Mouse (Mus musculus): ENCODE data around the gene Ddx60. TPM values are rescaled to one million over a fixed set of nuclear protein-coding genes. Genes with fewer than 3 reads are reported as not detected.
A peak's percentile ranks its signal among the peaks of the same experiment; 100 is the strongest.

Gene Ddx60
- polyA plus RNA-seq, 1 experiment from 2014 or later, result 0.63 TPM

- H3K4me1 ChIP-seq (ENCODE audit: insufficient read depth), result peaks cover 9% of the 10 kb centered on the region; the same call in 1 of the 2 replicates
- H3K36me3 ChIP-seq (ENCODE audit: insufficient read depth), result no peaks in the 10 kb centered on the region
- no peak overlapping the region for H3K4me3 ChIP-seq (ENCODE audit: low read depth, low read length)
- H3K9ac ChIP-seq, result no peak overlapping the region
- H3K9me3 ChIP-seq (ENCODE audit: low read depth, low read length), result no peaks in the 10 kb centered on the region
- H3K27me3 ChIP-seq (ENCODE audit: insufficient read depth, low read length), result no peaks in the 10 kb centered on the region
- 21% methylated on average over 6 of the region's 6 CpGs for WGBS
- DNase-seq (peak; percentile 85), ATAC-seq (ENCODE audit: insufficient read depth) (peak; percentile 87)
- H3K4me2 ChIP-seq, result no peak overlapping the region
- H3K27ac ChIP-seq (ENCODE audit: low read depth), result no peak overlapping the region
- TF ChIP-seq CTCF (IDR thresholded peaks at IDR 0.05; ENCODE audit: low read depth), result no peak
Observed at GRCm38 (mm10) chr8:61985703-61986475, 58.0 kb downstream of the Ddx60 start.

GRCm38 (mm10) chr8:61989464-61989863, 61.6 kb downstream of the Ddx60 start:
- 26% methylated on average over 6 of the region's 6 CpGs for WGBS
- H3K27me3 ChIP-seq (ENCODE audit: insufficient read depth, low read length), result no peaks in the 10 kb centered on the region
- H3K9me3 ChIP-seq (ENCODE audit: low read depth, low read length), result no peaks in the 10 kb centered on the region
- no peak overlapping the region for H3K4me2 ChIP-seq
- H3K4me3 ChIP-seq (ENCODE audit: low read depth, low read length), result no peak overlapping the region
- no peaks in the 10 kb centered on the region for H3K36me3 ChIP-seq (ENCODE audit: insufficient read depth)
- no peak overlapping the region for H3K27ac ChIP-seq (ENCODE audit: low read depth)
- peaks cover 9% of the 10 kb centered on the region; the same call in 1 of the 2 replicates for H3K4me1 ChIP-seq (ENCODE audit: insufficient read depth)
- no peak overlapping the region for H3K9ac ChIP-seq
- ATAC-seq (ENCODE audit: insufficient read depth) (no peak), DNase-seq (no peak)
- no peak for TF ChIP-seq CTCF (IDR thresholded peaks at IDR 0.05; ENCODE audit: low read depth)

- TF ChIP-seq CTCF (IDR thresholded peaks at IDR 0.05; ENCODE audit: low read depth), result no peak
- Histone ChIP-seq H3K4me1 (ENCODE audit: insufficient read depth) (no peaks in the 10 kb centered on the region), H3K27me3 (ENCODE audit: insufficient read depth, low read length) (no peaks in the 10 kb centered on the region), H3K9me3 (ENCODE audit: low read depth, low read length) (no peaks in the 10 kb centered on the region), H3K4me3 (ENCODE audit: low read depth, low read length) (no peak overlapping the region), H3K27ac (ENCODE audit: low read depth) (no peak overlapping the region), H3K4me2 (no peak overlapping the region), H3K9ac (no peak overlapping the region), H3K36me3 (ENCODE audit: insufficient read depth) (no peaks in the 10 kb centered on the region)
- peak; percentile 21 for DNase-seq
- ATAC-seq (ENCODE audit: insufficient read depth), result no peak
- WGBS, result 58% methylated on average over 1 of the region's 1 CpGs
Observed at GRCm38 (mm10) chr8:61992796-61993195, 64.9 kb downstream of the Ddx60 start.

- Histone ChIP-seq H3K9me3 (ENCODE audit: low read depth, low read length) (no peaks in the 10 kb centered on the region), H3K9ac (no peak overlapping the region), H3K4me1 (ENCODE audit: insufficient read depth) (no peaks in the 10 kb centered on the region), H3K4me2 (no peak overlapping the region), H3K27me3 (ENCODE audit: insufficient read depth, low read length) (no peaks in the 10 kb centered on the region), H3K4me3 (ENCODE audit: low read depth, low read length) (no peak overlapping the region), H3K36me3 (ENCODE audit: insufficient read depth) (no peaks in the 10 kb centered on the region), H3K27ac (ENCODE audit: low read depth) (no peak overlapping the region)
- WGBS, result 73% methylated on average over 2 of the region's 2 CpGs
- DNase-seq (no peak), ATAC-seq (ENCODE audit: insufficient read depth) (no peak)
- no peak for TF ChIP-seq CTCF (IDR thresholded peaks at IDR 0.05; ENCODE audit: low read depth)
Observed at GRCm38 (mm10) chr8:61997125-61997524, 69.2 kb downstream of the Ddx60 start.

DNA sequence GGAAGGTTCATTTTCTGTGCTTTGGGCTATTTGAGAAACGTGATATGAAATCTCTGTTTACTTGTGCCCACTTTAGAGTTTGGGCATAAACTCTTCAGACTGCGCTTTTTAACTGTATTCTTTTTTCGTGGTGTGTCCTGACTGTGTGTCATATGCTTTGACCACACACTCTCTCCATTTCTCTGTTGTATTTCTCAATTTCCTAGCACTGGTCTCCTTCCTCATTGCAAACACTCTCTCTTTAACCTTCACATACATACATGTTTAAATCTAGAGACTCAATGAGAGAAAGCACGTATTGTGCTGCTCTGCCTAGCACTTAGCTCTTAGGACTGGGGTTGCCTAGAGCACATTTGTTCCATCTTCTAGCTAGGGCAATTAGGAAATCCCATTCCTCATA, 86.3 kb downstream of the Ddx60 start:
- H3K36me3 ChIP-seq (ENCODE audit: insufficient read depth), result no peaks in the 10 kb centered on the region
- no peak for ATAC-seq (ENCODE audit: insufficient read depth)
- no peak for DNase-seq
- H3K27me3 ChIP-seq (ENCODE audit: insufficient read depth, low read length), result no peaks in the 10 kb centered on the region
- H3K4me1 ChIP-seq (ENCODE audit: insufficient read depth), result no peaks in the 10 kb centered on the region
- H3K4me2 ChIP-seq, result no peak overlapping the region
- no peaks in the 10 kb centered on the region for H3K9me3 ChIP-seq (ENCODE audit: low read depth, low read length)
- WGBS, result 83% methylated on average over 4 of the region's 4 CpGs
- no peak overlapping the region for H3K27ac ChIP-seq (ENCODE audit: low read depth)
- TF ChIP-seq CTCF (IDR thresholded peaks at IDR 0.05; ENCODE audit: low read depth), result no peak
- no peak overlapping the region for H3K4me3 ChIP-seq (ENCODE audit: low read depth, low read length)
- H3K9ac ChIP-seq, result no peak overlapping the region

DNA sequence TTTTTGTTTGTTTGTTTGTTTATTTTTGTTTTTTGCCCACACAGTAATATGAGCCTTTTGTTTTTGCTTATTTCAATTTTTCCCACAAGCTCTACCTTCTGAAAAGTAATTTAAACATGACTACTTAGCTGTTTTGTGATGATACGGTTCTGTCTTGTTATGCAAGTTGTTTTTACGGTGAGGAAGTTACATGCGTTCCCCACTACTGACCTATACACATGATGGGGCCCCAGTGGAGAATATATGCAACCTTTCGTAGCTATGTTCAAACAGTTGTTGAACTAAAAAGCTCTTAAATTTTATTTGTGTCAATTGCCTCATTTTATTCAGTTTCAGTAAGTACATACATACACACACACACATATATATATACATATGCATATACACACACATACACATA, 86.7 kb downstream of the Ddx60 start:
- no peaks in the 10 kb centered on the region for H3K27me3 ChIP-seq (ENCODE audit: insufficient read depth, low read length)
- H3K4me3 ChIP-seq (ENCODE audit: low read depth, low read length), result no peak overlapping the region
- no peak overlapping the region for H3K27ac ChIP-seq (ENCODE audit: low read depth)
- no peak for DNase-seq
- H3K9ac ChIP-seq, result no peak overlapping the region
- no peaks in the 10 kb centered on the region for H3K4me1 ChIP-seq (ENCODE audit: insufficient read depth)
- no peak overlapping the region for H3K4me2 ChIP-seq
- TF ChIP-seq CTCF (IDR thresholded peaks at IDR 0.05; ENCODE audit: low read depth), result no peak
- 92% methylated on average over 4 of the region's 4 CpGs for WGBS
- no peaks in the 10 kb centered on the region for H3K36me3 ChIP-seq (ENCODE audit: insufficient read depth)
- no peak for ATAC-seq (ENCODE audit: insufficient read depth)
- no peaks in the 10 kb centered on the region for H3K9me3 ChIP-seq (ENCODE audit: low read depth, low read length)

DNA sequence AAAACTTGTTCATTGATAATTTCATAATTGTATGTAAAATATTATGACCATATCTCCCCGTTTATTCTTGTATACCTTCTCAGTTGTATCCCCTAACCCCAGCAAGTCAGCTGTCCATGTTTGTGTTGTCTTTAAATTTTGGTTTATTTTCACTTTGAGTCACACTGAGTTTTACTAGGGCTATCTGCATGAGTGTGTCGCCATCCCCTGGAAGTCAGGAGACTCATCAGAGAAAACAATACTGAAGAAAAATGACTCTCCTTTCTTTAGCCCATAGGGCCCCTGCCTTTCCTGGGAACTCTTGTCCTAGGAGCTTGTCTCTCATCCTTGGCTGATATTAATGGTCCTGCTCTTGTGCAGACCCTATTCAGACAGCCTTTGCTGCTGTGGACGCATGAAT, 106.5 kb downstream of the Ddx60 start:
- H3K4me1 ChIP-seq (ENCODE audit: insufficient read depth), result no peaks in the 10 kb centered on the region
- H3K4me3 ChIP-seq (ENCODE audit: low read depth, low read length), result no peak overlapping the region
- H3K4me2 ChIP-seq, result no peak overlapping the region
- DNase-seq (peak; percentile 6), ATAC-seq (ENCODE audit: insufficient read depth) (no peak)
- H3K36me3 ChIP-seq (ENCODE audit: insufficient read depth), result no peaks in the 10 kb centered on the region
- peak; percentile 26 for TF ChIP-seq CTCF (IDR thresholded peaks at IDR 0.05; ENCODE audit: low read depth)
- H3K9ac ChIP-seq, result no peak overlapping the region
- no peak overlapping the region for H3K27ac ChIP-seq (ENCODE audit: low read depth)
- 60% methylated on average over 3 of the region's 3 CpGs for WGBS
- H3K27me3 ChIP-seq (ENCODE audit: insufficient read depth, low read length), result no peaks in the 10 kb centered on the region
- no peaks in the 10 kb centered on the region for H3K9me3 ChIP-seq (ENCODE audit: low read depth, low read length)

All from lung, embryonic 14.5 days (tissue).